Mouse (Mus musculus) CH12.LX (cell line): ENCODE data around the gene H2-M5. TPM values are rescaled to one million over a fixed set of nuclear protein-coding genes. Genes with fewer than 3 reads are reported as not detected.

ENCODE experiments used
- DNase-seq: peaks from one replicate; pipeline ENCODE4 v3.0.0-alpha.2; 2013; ENCODE audit errors: extremely low read depth
- H3K27ac ChIP-seq: 2 replicates; pipeline ENCODE4 v1.5.1; 2012; ENCODE audit warnings: low read depth, mild to moderate bottlenecking, control low read depth, moderate library complexity; ENCODE audit not compliant: insufficient read depth
- H3K27me3 ChIP-seq: replicated peaks from 2 replicates; pipeline ENCODE3; 2012; ENCODE audit warnings: inconsistent platforms
- H3K36me3 ChIP-seq, 2 experiments: replicated peaks in 1 of 2; 2 replicates each; pipeline versions ENCODE3 to v1.6.1; 2012; ENCODE audit warnings: inconsistent platforms in 1 of 2, low read length in 1 of 2, mild to moderate bottlenecking in 1 of 2, mixed read lengths in 1 of 2, moderate library complexity in 1 of 2; ENCODE audit not compliant: control insufficient read depth in 1 of 2, insufficient read depth in 1 of 2
- H3K4me1 ChIP-seq, 2 experiments: 2 replicates each; pipeline ENCODE4 v1.6.1; 2012; ENCODE audit warnings: inconsistent platforms in 1 of 2, moderate library complexity in 1 of 2; ENCODE audit not compliant: insufficient read depth in 2 of 2, control insufficient read depth in 1 of 2
- H3K4me2 ChIP-seq: 2 replicates; pipeline ENCODE4 v1.6.1; 2012; ENCODE audit warnings: low read depth, mild to moderate bottlenecking, control low read depth; ENCODE audit not compliant: poor library complexity, insufficient read depth, severe bottlenecking
- H3K4me3 ChIP-seq, 3 experiments: fragments of 150-350 bp in 1 of 3; sonication (generic) in 1 of 3; replicated peaks in 1 of 3; 2 replicates each; pipeline versions ENCODE3 to v1.5.1; 2011 to 2012; ENCODE audit warnings: low read depth in 2 of 3, low read length in 2 of 3, mild to moderate bottlenecking in 2 of 3, moderate library complexity in 2 of 3, control low read depth in 1 of 3, improper control_type of control experiment in 1 of 3, inconsistent platforms in 1 of 3, mixed read lengths in 1 of 3; ENCODE audit not compliant: poor library complexity in 1 of 3
- H3K79me2 ChIP-seq: replicated peaks from 2 replicates; pipeline ENCODE4 v1.6.1; 2012; ENCODE audit warnings: mild to moderate bottlenecking, moderate library complexity; ENCODE audit not compliant: control insufficient read depth, poor library complexity, insufficient read depth, severe bottlenecking; ENCODE audit errors: extremely low read depth
- H3K9ac ChIP-seq: 2 replicates; pipeline ENCODE4 v1.6.1; 2012; ENCODE audit warnings: low read depth, mild to moderate bottlenecking, control low read depth, moderate library complexity; ENCODE audit not compliant: insufficient read depth
- H3K9me3 ChIP-seq: replicated peaks from 2 replicates; pipeline ENCODE3; 2012; ENCODE audit warnings: low read length, inconsistent platforms, mixed read lengths
- E2F4 ChIP-seq: IDR thresholded peaks from 2 replicates; pipeline ENCODE4 v1.6.1; 2011; ENCODE audit warnings: low read depth, low read length, improper control_type of control experiment; ENCODE audit not compliant: insufficient replicate concordance
- JUN ChIP-seq: IDR thresholded peaks from 2 replicates; pipeline ENCODE4 v1.6.1; 2011; ENCODE audit warnings: low read depth, mild to moderate bottlenecking, low read length, improper control_type of control experiment, moderate library complexity; ENCODE audit not compliant: insufficient read depth
- MYC ChIP-seq: IDR thresholded peaks from 2 replicates; pipeline ENCODE4 v1.6.1; 2011; ENCODE audit warnings: low read depth, mild to moderate bottlenecking, improper control_type of control experiment, low read length
- NELFE ChIP-seq: IDR thresholded peaks from 2 replicates; pipeline ENCODE4 v1.6.1; 2011; ENCODE audit warnings: low read depth, low read length, improper control_type of control experiment
- POLR2AphosphoS2 ChIP-seq: IDR thresholded peaks from 2 replicates; pipeline ENCODE4 v1.6.1; 2011; ENCODE audit warnings: low read depth, low read length, improper control_type of control experiment
- RCOR1 ChIP-seq: conservative IDR thresholded peaks from 2 replicates; pipeline ENCODE4 v1.6.1; 2012; ENCODE audit warnings: low read depth, mild to moderate bottlenecking, inconsistent platforms, low read length, improper control_type of control experiment
- USF1 ChIP-seq: IDR thresholded peaks from 2 replicates; pipeline ENCODE4 v1.6.1; 2014; ENCODE audit warnings: low read depth, mild to moderate bottlenecking, inconsistent platforms, low read length, improper control_type of control experiment
- dilution Hi-C: fragments of 300-500 bp; cut with MboI; formaldehyde crosslinking; loops from 2 replicates; pipeline ENCODE4 v1.14.3; 2020; ENCODE audit warnings: low sequenced_read_pairs; ENCODE audit not compliant: extremely low pct_unique_long_range_greater_than_20kb, extremely low pct_ligation_motif_present
- in situ Hi-C: fragments of 300-500 bp; cut with MboI; formaldehyde crosslinking; loops from 3 replicates; pipeline ENCODE4 v1.14.3; 2019; ENCODE audit warnings: low sequenced_read_pairs, low pct_ligation_motif_present, low pct_unique_long_range_greater_than_20kb, mixed read lengths
- polyA plus RNA-seq: library from polyadenylated mRNA; unstranded; fragments of >175 nt; gene quantifications from 2 replicates; pipeline ENCODE4 v1.2.1, GENCODE M21; 2012; ENCODE audit warnings: low read depth; ENCODE audit not compliant: insufficient read length
- total RNA-seq, 2 experiments: library from RNA; depleted of rRNA; stranded (reverse); fragments of 300-350 nt in 1 of 2; fragments of >200 nt in 1 of 2; gene quantifications; 2 replicates each; pipeline ENCODE4 v1.2.3; 2012 to 2014

H2-M5 gene
- total and polyA plus RNA-seq, 3 experiments: 1.1 to 2.2 (median 1.1) TPM

- peak; percentile 79 for TF ChIP-seq MYC
- TF ChIP-seq USF1: no peak
- peak; percentile 54 for TF ChIP-seq JUN
These were observed 31.2 kb downstream of the H2-M5 start, which contains the start of the genes Znrd1 and Znrd1as (continued) for GRCm38 (mm10) chr17:36957999-36958743.

DNA sequence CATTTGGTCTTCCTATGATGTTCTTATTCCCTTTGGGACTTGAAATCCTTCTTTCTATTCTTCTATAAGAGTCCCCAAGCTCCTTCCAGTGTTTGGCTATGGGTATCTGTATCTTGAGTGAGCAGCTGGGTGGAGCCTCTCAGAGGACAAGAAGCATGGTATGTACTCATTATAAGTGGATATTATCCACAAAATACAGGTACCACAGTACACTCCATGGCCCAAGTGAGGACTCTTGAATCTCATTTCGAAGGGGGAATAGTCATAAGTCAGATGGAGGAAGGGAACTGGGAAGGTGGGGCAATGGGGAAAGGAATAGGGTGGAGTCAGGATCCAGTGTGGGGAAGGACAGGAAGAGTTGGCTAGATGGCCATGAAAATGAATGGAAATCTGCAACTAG lies 36.3 kb downstream of the H2-M5 start:
- in situ Hi-C loops (no loop called here), dilution Hi-C loops (no loop called here)
- TF ChIP-seq NELFE (no peak), POLR2AphosphoS2 (0 out of 2 replicates have a peak, but pooled peaks have one; percentile 27)
- Histone ChIP-seq H3K36me3 (peaks cover 26 to 58% of the 10 kb centered on the region in 2 experiments), H3K79me2 (peaks cover 33% of the 10 kb centered on the region), H3K4me1 (peaks cover 0 to 18% of the 10 kb centered on the region in 2 experiments; a peak in 2 of 4 replicates), H3K27me3 (no peaks in the 10 kb centered on the region), H3K9me3 (no peaks in the 10 kb centered on the region), H3K9ac (no peak overlapping the region), H3K4me2 (no peak overlapping the region), H3K27ac (no peak overlapping the region), H3K4me3 (no peak overlapping the region)
- no peak for DNase-seq

DNA sequence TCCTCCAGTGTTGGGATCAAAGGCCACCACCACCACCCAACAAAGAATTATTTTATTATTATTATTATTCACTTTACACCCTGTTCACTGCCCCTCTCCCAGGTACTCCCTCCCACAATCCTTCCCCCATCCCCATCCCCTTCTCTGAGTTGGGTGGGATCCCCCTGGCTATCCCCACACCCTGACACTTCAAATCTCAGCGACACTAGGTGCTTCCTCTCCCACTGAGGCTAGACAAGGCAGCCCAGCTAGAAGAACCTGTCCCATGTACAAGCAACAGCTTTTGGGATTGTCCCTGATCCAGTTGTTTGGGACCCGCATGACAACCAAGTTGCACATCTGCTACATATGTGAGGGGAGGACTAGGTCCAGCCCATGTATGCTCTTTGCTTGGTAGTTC lies 36.7 kb downstream of the H2-M5 start:
- H3K27me3 ChIP-seq: no peaks in the 10 kb centered on the region
- TF ChIP-seq POLR2AphosphoS2 (0 out of 2 replicates have a peak, but pooled peaks have one; percentile 20), E2F4 (no peak), NELFE (no peak), RCOR1 (no peak)

More for the DNA sequence above, 36.7 kb downstream of the H2-M5 start:
- no peak overlapping the region for H3K27ac ChIP-seq
- H3K9ac ChIP-seq: no peak overlapping the region
- dilution Hi-C loops (no loop called here), in situ Hi-C loops (no loop called here)
- DNase-seq: no peak
- peaks cover 26 to 62% of the 10 kb centered on the region in 2 experiments for H3K36me3 ChIP-seq
- H3K79me2 ChIP-seq: peaks cover 29% of the 10 kb centered on the region
- H3K9me3 ChIP-seq: no peaks in the 10 kb centered on the region
- peaks cover 0 to 17% of the 10 kb centered on the region in 2 experiments; a peak in 2 of 4 replicates for H3K4me1 ChIP-seq
- H3K4me3 ChIP-seq: no peak overlapping the region
- H3K4me2 ChIP-seq: no peak overlapping the region
